Mouse (Mus musculus) gastrocnemius, postnatal 10 days (tissue): Measurements from ENCODE around the gene Tatdn3. TPM values are rescaled to one million over a fixed set of nuclear protein-coding genes. Genes with fewer than 3 reads are reported as not detected.
A peak's percentile ranks its signal among the peaks of the same experiment; 100 is the strongest.

Source experiments
- DNase-seq: peaks from one replicate; pipeline ENCODE4 v3.0.0; 2021; ENCODE audit warnings: mixed read lengths
- total RNA-seq, 2 experiments: library from RNA; stranded (reverse); gene quantifications; 2 replicates each; pipeline ENCODE4 v1.2.3; 2021

Gene Tatdn3
- total RNA-seq, 2 experiments from 2014 or later, result 14.9 to 19.7 TPM

DNA sequence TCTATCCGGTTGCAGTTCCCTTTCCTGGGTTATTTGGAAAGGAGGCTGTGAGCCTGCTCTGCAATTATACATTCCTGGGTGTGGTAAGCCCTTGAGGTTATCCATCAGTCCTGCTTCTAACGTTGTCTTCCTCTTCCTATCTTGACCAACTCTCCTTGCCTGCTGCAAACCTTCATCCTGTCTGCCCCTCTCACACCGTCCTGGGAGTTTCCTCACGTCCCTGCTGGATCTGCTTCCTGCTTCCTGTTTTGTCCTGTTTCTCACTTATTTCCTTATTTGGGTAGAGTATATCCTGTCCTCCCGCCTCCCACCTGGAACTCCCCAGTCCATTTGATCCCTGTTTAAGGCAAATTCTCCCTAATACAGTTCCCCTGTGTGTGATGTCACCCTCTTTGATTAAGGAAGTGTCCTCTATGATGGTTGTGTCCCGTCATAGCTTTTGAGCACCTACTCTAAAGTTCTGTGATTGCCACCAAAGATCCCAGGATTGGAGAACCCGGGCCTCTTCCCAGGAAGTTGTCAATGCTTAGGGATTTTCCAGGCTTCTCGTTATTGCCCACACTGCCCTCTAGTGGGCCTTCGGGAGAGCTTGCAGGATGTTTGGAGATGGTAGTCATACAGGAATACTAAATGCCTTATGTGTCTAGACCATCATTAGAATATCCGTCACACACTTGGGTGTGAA lies 12.6 kb upstream of the Tatdn3 start:
- DNase-seq, result peak; percentile 51

DNA sequence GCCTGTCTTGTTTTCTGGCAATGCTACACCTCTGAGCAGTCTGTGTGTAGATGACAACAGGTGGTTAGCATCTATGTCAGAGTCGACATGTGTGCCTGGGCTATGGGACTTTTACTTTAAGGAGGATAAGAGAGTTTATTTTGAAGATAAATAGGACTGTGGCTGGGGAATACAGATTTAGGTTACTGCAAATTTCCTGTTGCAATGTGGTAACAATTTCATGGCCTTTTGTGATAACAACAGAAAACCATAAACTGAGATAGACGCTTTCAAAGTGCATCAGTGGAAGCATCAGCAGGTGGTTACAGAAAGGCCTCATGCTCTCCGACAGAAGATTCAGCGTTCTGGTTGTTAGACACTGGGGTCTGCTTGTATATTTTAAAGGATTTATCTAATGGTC lies 10.8 kb upstream of the Tatdn3 start:
- no peak for DNase-seq

DNA sequence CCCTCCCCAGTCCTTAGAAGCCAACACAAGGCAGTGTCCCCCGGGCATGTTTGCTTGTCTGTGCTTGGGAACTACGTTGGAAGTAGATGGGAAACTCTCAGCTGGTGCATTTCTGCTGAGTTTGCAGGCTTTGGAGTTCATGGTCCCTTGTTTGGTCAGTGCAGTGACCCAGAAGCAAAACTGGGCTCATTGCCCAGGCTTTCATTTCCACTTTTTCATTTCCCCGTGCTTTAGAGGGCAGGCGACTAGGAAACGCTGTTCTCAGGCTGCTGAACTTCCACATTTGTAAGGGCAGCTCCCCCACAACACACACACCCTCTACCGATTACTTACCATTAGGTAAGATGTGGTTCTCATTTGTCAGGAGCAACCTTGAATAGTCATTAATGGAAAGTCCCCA lies 10.3 kb upstream of the Tatdn3 start:
- peak; percentile 13 for DNase-seq

GRCm38 (mm10) chr1:191072329-191072913 lies 9.7 kb upstream of the Tatdn3 start:
- no peak for DNase-seq

DNA sequence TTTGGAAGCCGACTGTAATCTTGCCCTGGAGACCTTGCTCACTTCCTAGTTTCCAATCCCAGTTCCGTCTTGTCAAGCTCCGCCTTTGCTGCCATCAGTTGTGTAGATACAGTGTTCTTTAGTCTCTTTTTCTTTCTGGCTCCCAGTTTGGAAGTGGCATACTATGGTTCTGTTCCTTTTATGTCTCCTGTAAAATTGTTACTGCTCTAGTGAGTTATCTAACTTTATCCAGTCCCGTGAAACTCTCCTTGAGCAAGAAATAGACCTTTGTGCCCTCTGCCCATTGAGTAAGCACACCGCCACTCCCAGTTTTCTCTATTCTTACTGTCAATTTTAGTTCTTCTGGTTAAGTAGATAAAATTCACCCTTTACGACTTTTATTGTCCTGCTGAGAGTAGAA lies 8.9 kb upstream of the Tatdn3 start:
- no peak for DNase-seq

- DNase-seq, result no peak
These were observed 7.5 kb upstream of the Tatdn3 start for GRCm38 (mm10) chr1:191070259-191070658.

- DNase-seq, result no peak
These were observed 5.6 kb upstream of the Tatdn3 start for GRCm38 (mm10) chr1:191068377-191068776.

GRCm38 (mm10) chr1:191065188-191065587 lies 2.5 kb upstream of the Tatdn3 start:
- no peak for DNase-seq

- no peak for DNase-seq
These were observed 1.8 kb upstream of the Tatdn3 start for GRCm38 (mm10) chr1:191064535-191064934.

GRCm38 (mm10) chr1:191063700-191064099 lies 968 bp upstream of the Tatdn3 start:
- DNase-seq, result no peak

- no peak for DNase-seq
These were observed 421 bp downstream of the Tatdn3 start for GRCm38 (mm10) chr1:191062241-191062780.

- DNase-seq, result no peak
These were observed 5.3 kb downstream of the Tatdn3 start for GRCm38 (mm10) chr1:191057461-191057860.

DNA sequence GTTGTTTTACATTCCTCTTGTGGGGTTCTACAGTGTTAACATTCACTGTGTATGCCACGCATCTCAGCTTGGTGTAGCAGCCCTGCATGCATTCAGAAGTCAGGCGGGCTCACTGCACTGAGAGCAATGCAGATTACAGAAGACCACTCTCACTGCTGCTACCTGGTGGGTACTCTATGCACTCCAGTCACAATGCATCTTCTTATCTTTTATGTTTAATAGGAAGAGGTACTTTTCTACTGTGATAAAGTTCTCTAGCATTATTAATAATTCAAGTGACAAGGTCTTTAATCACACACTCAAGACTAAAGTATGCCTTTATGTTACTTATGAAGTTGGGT lies 7.2 kb downstream of the Tatdn3 start:
- no peak for DNase-seq

DNA sequence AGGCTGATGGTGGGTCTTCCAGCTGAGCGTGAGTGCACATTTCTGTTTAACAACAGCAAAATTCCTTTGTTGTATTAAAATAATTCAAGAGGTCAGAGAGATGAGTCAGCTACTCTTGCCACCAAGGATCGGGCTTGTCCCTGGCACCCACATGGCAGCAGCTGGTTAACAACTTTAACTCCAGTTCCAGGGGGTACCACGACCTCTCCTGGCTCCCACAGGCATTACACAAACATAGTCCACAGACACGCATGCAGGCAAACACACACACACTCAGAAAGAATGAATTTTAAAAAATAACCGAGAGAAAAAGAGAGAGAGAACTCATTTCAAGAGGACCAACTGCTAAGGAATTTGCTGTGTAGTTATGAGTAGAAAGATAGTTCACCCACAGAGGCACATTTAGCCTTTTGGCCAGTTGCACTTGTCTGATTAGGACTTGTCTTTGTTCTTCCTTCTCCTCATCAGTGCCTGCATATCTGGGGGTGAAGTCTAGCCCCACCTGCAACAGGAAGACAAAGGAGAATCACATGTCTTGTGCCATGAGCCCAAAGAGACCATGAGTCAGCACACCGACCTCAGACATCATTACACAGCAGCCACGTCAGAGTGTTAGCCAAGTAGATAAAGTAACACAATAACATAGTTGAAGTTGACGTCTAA lies 7.7 kb downstream of the Tatdn3 start:
- DNase-seq, result peak; percentile 14

- DNase-seq, result no peak
These were observed 9.2 kb downstream of the Tatdn3 start for GRCm38 (mm10) chr1:191053555-191053954.

GRCm38 (mm10) chr1:191046231-191046824 lies 16.4 kb downstream of the Tatdn3 start:
- DNase-seq, result peak; percentile 23

- no peak for DNase-seq
These were observed 17.5 kb downstream of the Tatdn3 start for GRCm38 (mm10) chr1:191045264-191045663.

DNA sequence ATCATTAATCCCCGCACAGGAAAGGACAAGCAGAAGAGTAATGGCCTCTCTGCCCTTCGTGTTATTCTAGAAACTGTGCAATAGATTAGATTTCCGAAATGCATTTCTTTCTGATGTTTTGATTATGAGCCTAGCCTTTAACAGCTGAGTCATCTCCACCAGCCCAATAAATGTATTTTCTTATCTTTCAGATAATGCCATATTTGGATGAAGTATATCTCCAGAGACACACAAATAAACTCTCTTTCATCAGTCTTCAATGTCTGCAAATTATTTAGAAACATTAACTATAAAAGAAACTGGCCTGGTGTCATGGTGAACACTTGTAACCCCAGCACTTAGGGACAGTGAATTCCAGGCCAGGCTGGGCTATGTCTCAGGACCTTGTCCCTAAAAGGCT lies 20.0 kb downstream of the Tatdn3 start:
- DNase-seq, result no peak

DNA sequence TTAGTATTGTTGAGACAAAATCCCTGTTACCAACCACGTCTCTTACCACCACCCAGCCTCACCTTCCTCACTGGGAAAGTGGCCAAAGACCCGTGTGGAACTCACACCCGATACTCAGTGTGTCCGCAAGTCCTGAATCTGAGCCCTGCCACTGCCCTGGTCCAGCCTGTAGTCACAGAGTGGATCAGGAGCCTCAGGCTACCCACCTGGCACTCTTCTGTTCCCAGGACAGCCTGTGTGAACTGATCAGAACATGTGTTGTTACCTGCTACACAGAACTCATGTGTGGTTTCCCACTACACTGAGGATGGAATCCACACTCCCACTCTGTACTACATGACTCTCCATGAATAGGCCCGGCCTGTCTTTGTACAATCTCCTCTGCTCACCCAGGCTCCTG lies 20.6 kb downstream of the Tatdn3 start:
- no peak for DNase-seq

- DNase-seq, result no peak
These were observed 21.4 kb downstream of the Tatdn3 start for GRCm38 (mm10) chr1:191041352-191041751.

- DNase-seq, result no peak
These were observed 24.7 kb downstream of the Tatdn3 start for GRCm38 (mm10) chr1:191037999-191038398.

GRCm38 (mm10) chr1:191036554-191037334 lies 26.0 kb downstream of the Tatdn3 start, which contains the start of gene Spata45:
Gene Spata45 (plus strand): TSS chr1:191036639.
- no peak for DNase-seq
